Mouse (Mus musculus) 3T3-L1 (cell line): ENCODE results near the gene Insm1.

Experiments used
- DNase-seq: peaks from one replicate; pipeline ENCODE4 v3.0.0-alpha.2; 2015; ENCODE audit warnings: low read depth, low spot score

The Insm1 gene

DNA sequence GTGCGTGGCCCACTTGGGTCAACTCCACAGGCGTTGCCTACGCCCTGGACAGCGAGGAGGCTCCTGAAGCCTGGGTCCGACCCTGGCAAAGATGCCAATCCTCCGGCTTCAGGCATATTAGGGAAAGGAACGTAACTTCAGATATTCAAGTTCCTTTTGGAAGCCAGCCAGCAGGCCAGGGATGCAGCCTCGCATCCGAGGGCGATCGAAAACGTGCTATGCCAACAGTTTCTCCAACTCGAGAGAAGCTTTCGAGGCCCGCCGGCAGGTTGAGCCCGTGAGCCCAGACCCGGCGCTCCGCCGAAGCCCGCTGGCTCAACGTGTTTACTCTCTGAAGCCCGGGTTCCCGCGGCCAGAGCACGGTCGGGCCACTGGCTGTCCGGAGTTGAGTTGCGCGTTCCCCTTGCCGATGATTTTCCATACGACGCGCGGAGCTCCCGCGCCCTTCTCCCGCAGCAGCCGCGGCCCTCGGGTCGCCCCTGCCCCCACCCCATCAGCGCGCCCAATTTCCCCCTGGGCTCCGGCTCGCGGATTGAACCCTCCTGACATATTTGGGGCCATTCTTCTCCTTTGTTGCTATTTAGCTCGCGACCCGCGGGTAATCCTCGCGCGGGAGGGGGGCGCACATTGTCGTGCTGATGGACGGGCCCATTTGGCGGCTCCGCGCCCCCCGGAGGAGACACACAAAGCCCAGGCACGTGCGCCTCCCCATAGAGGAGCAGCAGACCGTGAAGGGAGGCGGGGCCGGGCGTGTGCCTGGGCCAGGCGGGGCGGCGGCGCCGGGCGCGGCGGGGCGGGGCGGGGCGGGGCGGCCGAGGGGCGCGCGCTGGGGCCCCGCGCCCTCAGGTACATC lies at the start of gene Insm1:
Insm1 (plus strand) TSS at position 846 of the 853 bp plus-strand sequence.
- no peak for DNase-seq

DNA sequence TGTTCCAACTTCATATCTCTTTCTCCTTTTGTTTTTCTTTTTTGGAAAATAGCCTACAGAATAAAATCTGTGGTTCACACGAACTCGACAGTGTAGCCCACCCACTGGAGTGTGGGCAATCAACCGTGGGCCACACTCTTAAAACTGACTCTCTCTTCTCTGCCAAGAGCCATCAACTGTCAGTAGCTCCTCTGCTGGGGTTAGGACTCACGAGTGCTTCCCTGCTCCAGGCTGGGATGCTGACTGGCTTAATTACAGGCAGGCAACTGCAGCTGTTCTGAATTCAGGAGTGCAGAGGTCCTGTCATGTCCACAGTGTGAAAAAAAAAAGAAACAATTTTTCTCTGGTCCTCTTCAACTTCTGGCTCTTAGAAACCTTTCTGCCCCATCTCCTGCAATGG lies 49.6 kb upstream of the Insm1 start:
- no peak for DNase-seq

- no peak for DNase-seq
These were observed 47.5 kb upstream of the Insm1 start for GRCm38 (mm10) chr2:146174173-146174572.

- DNase-seq, result no peak
These were observed 43.0 kb upstream of the Insm1 start for GRCm38 (mm10) chr2:146178718-146179117.

- no peak for DNase-seq
These were observed 37.6 kb upstream of the Insm1 start for GRCm38 (mm10) chr2:146183830-146184793.

DNA sequence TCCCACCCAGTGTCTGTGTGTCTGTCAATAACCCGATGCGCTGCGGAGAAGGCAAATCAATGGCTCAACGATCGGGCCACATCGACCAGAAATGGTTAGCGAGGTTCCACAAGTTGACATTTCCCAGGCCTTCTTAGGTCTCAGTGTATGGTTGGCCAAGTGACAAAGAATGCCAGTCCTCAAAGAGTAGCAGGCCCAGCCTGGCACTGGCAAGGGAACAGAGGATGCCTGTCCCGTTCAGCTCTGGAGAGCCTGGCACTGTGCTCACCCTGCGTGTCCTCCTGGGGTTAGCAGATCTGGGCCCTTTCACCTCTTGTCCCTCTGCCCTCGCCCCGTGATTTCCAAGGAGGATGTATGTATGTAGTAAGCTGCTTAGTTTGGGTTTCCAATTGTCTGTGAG lies 25.6 kb upstream of the Insm1 start:
- no peak for DNase-seq

DNA sequence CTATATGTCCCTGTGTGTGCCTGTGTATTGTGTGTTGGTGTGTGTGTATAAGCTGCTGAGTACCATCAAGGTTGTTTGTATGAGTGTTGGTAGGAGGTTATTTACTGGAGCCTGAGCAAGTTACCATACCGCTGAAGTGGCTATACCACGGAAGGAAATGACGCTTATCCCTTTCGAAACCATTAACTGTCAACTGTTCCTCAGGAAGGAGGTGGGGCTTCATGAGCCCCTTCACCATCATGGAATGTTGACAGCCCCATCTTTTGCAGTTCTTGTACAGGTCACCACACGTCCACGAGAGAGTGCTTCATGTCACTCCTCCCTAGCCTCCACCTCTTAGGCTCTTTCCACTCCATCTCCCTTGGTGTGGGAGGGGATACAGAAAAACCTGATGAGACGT lies 23.8 kb upstream of the Insm1 start:
- no peak for DNase-seq

DNA sequence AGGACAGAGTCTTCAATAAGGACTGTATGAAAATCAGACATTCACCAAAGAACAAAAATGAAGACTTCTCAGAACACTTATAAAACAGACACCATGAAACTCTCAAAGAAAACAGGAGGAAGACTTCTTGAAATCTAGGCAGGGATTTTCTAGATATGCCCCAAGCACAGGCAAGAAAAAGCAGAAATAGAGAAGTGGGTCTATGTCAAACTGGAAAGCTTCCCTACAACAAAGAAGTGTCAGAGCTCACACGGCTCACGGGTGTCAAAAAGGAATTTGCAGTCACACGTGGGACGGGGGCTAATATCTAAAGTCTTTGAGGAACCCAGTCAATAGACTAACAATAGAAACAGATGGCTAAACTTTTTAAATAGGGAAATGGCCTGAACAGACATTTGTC lies 10.8 kb upstream of the Insm1 start:
- no peak for DNase-seq

DNA sequence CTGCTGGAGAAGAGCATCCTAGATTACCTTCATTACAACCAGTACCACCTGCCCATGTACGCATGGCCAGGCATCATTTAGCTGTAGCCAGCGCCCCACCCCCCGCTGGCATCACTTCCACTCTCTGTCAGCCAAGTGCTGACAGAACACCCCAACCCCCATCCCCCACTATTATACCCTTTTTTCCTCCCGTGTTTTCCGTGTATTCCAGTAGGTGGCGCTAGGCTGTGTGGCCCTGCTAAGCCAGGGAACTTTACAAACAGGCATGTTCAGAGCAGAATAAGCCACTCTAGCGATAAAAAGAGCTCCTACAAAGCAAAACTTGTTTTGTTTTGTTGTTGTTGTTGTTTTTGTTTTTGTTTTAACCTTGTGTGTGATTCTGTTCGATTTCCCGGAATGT lies 7.0 kb upstream of the Insm1 start:
- peak; percentile 44 for DNase-seq

- DNase-seq, result no peak
These were observed 5.3 kb upstream of the Insm1 start for GRCm38 (mm10) chr2:146216111-146217064.

DNA sequence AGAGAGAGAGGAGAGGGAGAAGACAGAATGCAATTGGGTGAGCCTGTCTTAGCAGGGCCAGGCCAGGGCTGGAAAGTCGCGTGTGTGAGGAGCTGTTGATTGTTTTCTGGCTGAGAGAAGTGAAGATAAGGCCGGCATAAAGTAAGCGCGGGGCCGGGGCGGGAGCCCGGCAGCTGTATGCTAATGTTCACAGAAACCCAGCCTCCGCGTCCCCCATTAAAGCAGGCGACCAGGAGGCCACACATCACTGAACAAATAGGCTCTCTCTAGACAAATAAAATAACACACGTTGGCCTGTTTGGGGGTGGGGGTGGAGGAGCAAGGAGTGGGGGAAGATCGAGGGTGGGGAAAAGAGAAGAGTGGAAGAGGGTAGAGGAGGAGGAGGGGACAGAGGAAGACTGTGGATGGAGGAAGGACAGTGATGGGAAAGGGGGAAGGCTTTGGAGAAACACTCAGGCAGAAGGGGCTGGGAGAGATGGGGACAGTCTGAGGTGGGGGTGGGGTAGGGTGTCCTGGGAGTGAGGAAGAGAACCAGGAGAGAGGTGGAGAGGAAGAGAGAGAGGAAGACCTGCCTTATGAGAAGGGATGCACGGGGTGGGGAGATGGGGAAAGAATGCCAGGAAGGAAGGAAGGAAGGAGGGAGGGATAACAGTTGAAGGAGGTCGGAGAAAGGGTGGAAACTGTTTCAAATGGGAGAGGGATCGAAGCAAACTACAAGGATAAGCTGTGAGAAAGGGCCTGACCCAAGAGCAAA lies 4.3 kb upstream of the Insm1 start:
- no peak for DNase-seq

DNA sequence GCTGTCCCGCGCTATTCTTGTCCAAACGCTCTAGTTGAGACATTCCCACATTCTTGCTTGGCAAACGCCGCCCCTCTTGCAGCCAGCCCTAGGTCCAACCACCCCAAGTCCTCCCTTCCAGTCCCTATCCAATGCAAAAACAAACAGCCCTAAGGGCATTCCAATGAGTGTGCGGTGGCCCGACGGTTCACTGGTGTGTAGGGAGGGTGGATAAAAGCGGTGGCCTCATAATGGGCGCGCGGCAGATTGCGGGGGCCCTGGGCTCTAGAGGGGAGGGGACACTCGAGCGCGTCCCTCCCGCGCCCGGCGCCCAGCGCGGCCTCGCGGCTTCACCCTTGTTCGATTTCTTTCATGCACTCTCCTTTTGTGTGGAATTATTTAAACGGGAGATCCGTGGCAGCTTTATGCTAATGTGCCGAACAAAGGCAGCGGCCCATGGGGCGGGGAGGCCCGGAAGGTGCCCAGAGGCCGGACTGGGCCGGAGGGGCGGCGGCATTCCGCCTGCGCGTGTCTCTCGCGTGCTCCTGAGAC lies 3.5 kb upstream of the Insm1 start:
- DNase-seq, result no peak

GRCm38 (mm10) chr2:146218881-146219535 lies 2.7 kb upstream of the Insm1 start:
- DNase-seq, result no peak

DNA sequence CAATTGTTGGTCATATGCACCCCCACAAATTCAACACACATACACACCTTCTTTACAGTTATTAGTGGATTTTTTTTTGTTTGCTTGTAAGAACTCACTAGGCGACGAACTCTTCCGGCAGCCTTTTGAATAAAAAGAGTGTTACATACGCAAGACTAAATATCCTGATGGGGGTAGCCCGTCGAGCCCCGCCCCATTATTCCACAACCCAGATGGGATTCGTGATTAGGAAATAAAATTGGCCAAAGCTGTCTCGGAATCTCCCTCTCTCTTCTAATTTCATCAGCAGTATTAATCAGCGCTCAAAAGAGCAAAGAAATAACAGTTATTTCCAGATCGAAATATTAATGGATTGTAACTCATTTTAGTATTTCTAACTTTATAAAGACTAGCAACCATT lies 1.9 kb upstream of the Insm1 start:
- DNase-seq, result no peak

GRCm38 (mm10) chr2:146220591-146221075 lies 1.1 kb upstream of the Insm1 start:
- DNase-seq, result no peak

DNA sequence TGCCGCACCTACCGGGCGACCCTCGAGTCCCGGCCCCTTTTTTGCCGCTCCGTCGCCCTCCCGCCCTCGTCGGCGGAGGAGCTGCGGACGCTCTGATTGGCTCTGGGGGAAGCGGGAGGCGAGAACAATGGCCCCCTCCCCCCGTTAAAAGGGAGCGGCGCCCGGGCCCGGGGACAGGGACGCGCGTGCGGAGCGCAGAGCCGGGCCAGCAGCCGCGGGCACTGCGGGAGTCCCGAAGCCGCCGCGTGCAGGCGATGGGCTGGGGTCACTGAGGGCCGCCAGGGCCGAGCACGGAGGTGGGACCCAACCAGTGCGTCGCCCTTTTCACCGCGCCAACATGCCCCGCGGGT lies 183 bp downstream of the Insm1 start:
- no peak for DNase-seq

- DNase-seq, result no peak
These were observed 806 bp downstream of the Insm1 start for GRCm38 (mm10) chr2:146222279-146223175.

- no peak for DNase-seq
These were observed 1.6 kb downstream of the Insm1 start for GRCm38 (mm10) chr2:146223176-146223905.
